Mouse (Mus musculus): ENCODE measurements around the gene Arhgef15. TPM values are rescaled to one million over a fixed set of nuclear protein-coding genes. Genes with fewer than 3 reads are reported as not detected.

Arhgef15 gene
- polyA plus RNA-seq, 1 experiment from 2014 or later, result 14.3 TPM

- no peak overlapping the region for H3K4me2 ChIP-seq
- peaks cover 11% of the 10 kb centered on the region for H3K36me3 ChIP-seq
- H3K27me3 ChIP-seq, result 0 out of 2 replicates have a peak, but pooled peaks cover 10% of the 10 kb centered on the region
- H3K9ac ChIP-seq, result no peak overlapping the region
- H3K27ac ChIP-seq, result no peak overlapping the region
- H3K4me1 ChIP-seq (replicated peaks), result peaks cover 16% of the 10 kb centered on the region
- 88% methylated on average over 6 of the region's 6 CpGs for WGBS
- H3K9me3 ChIP-seq, result no peaks in the 10 kb centered on the region
- H3K4me3 ChIP-seq, result no peak overlapping the region
- ATAC-seq (ENCODE audit: low FRiP score), result no peak
Observed at GRCm38 (mm10) chr11:68898790-68899189, 58.5 kb downstream of the Arhgef15 start.

GRCm38 (mm10) chr11:68897838-68898237 lies 59.4 kb downstream of the Arhgef15 start:
- Histone ChIP-seq H3K9ac (no peak overlapping the region), H3K4me2 (no peak overlapping the region), H3K4me1 (replicated peaks) (peaks cover 12% of the 10 kb centered on the region), H3K27me3 (0 out of 2 replicates have a peak, but pooled peaks cover 10% of the 10 kb centered on the region), H3K9me3 (no peaks in the 10 kb centered on the region), H3K27ac (no peak overlapping the region), H3K4me3 (no peak overlapping the region), H3K36me3 (peaks cover 1% of the 10 kb centered on the region; the same call in 1 of the 2 replicates)
- WGBS, result 82% methylated on average over 6 of the region's 6 CpGs
- ATAC-seq (ENCODE audit: low FRiP score), result no peak

- H3K27me3 ChIP-seq, result 0 out of 2 replicates have a peak, but pooled peaks cover 10% of the 10 kb centered on the region
- no peaks in the 10 kb centered on the region for H3K36me3 ChIP-seq
- ATAC-seq (ENCODE audit: low FRiP score), result no peak
- H3K4me2 ChIP-seq, result no peak overlapping the region
- WGBS, result 47% methylated on average over 4 of the region's 4 CpGs
- H3K27ac ChIP-seq, result no peak overlapping the region
- no peak overlapping the region for H3K4me3 ChIP-seq
- peaks cover 5% of the 10 kb centered on the region; the same call in 1 of the 2 replicates for H3K4me1 ChIP-seq (replicated peaks)
- no peak overlapping the region for H3K9ac ChIP-seq
- no peaks in the 10 kb centered on the region for H3K9me3 ChIP-seq
Observed at GRCm38 (mm10) chr11:68897120-68897519, 60.2 kb downstream of the Arhgef15 start.

- Histone ChIP-seq H3K4me3 (no peak overlapping the region), H3K27me3 (0 out of 2 replicates have a peak, but pooled peaks cover 10% of the 10 kb centered on the region), H3K4me1 (replicated peaks) (peaks cover 5% of the 10 kb centered on the region; the same call in 1 of the 2 replicates), H3K27ac (no peak overlapping the region), H3K9ac (no peak overlapping the region), H3K9me3 (no peaks in the 10 kb centered on the region), H3K36me3 (no peaks in the 10 kb centered on the region), H3K4me2 (no peak overlapping the region)
- 95% methylated on average over 5 of the region's 5 CpGs for WGBS
- no peak for ATAC-seq (ENCODE audit: low FRiP score)
Observed at GRCm38 (mm10) chr11:68896247-68896646, 61.0 kb downstream of the Arhgef15 start.

- Histone ChIP-seq H3K36me3 (no peaks in the 10 kb centered on the region), H3K4me2 (no peak overlapping the region), H3K27me3 (0 out of 2 replicates have a peak, but pooled peaks cover 1% of the 10 kb centered on the region), H3K4me1 (replicated peaks) (no peaks in the 10 kb centered on the region), H3K27ac (no peak overlapping the region), H3K4me3 (no peak overlapping the region), H3K9me3 (no peaks in the 10 kb centered on the region), H3K9ac (no peak overlapping the region; the same call in 1 of the 2 replicates)
- no peak for ATAC-seq (ENCODE audit: low FRiP score)
- 75% methylated on average over 12 of the region's 12 CpGs for WGBS
Observed at GRCm38 (mm10) chr11:68893911-68894464, 63.3 kb downstream of the Arhgef15 start.

Small RNA genes within 50 kb of the gene (microRNA-seq; reads per million reads assigned to microRNA genes)
- 9.8 reads per million, percentile 23 among the genes with 10 or more reads in this experiment for gene Mir3062

Other genes with a start within 250 kb of the Arhgef15 start
- gene Ndel1, start 85.6 kb downstream of the Arhgef15 start, polyA plus RNA-seq (2015; fragmentation: Nextera tagmentation; extraction: Ambion mirVana), result 90.8 and 92.6 TPM in 2 replicates
- 0.09 TPM in 1 of 2 replicates, not detected in the other for gene Rnf222, start 68.9 kb downstream of the Arhgef15 start, polyA plus RNA-seq (2015; fragmentation: Nextera tagmentation; extraction: Ambion mirVana)
- gene Rpl26, start 55.9 kb downstream of the Arhgef15 start, polyA plus RNA-seq (2015; fragmentation: Nextera tagmentation; extraction: Ambion mirVana), result 684 and 691 TPM in 2 replicates
- gene Odf4, start 30.4 kb downstream of the Arhgef15 start, polyA plus RNA-seq (2015; fragmentation: Nextera tagmentation; extraction: Ambion mirVana), result 0.60 and 0.84 TPM in 2 replicates
- gene Slc25a35, start 10.7 kb upstream of the Arhgef15 start, polyA plus RNA-seq (2015; fragmentation: Nextera tagmentation; extraction: Ambion mirVana), result 1.5 TPM in 2 replicates
- 24.7 and 26.7 TPM in 2 replicates for gene Rangrf, start 17.7 kb upstream of the Arhgef15 start, polyA plus RNA-seq (2015; fragmentation: Nextera tagmentation; extraction: Ambion mirVana)
- 19.1 and 20.4 TPM in 2 replicates for gene Pfas, start 51.0 kb upstream of the Arhgef15 start, polyA plus RNA-seq (2015; fragmentation: Nextera tagmentation; extraction: Ambion mirVana)
- gene Ctc1, start 58.4 kb upstream of the Arhgef15 start, polyA plus RNA-seq (2015; fragmentation: Nextera tagmentation; extraction: Ambion mirVana), result 49.4 and 49.9 TPM in 2 replicates
- 31.7 and 34.2 TPM in 2 replicates for gene Aurkb, start 88.2 kb upstream of the Arhgef15 start, polyA plus RNA-seq (2015; fragmentation: Nextera tagmentation; extraction: Ambion mirVana)
- gene Borcs6, start 102.2 kb upstream of the Arhgef15 start, polyA plus RNA-seq (2015; fragmentation: Nextera tagmentation; extraction: Ambion mirVana), result 13.4 and 15.2 TPM in 2 replicates
- gene Tmem107, start 113.3 kb upstream of the Arhgef15 start, polyA plus RNA-seq (2015; fragmentation: Nextera tagmentation; extraction: Ambion mirVana), result 28.7 and 41.0 TPM in 2 replicates
- 217 and 227 TPM in 2 replicates for gene Vamp2, start 131.0 kb upstream of the Arhgef15 start, polyA plus RNA-seq (2015; fragmentation: Nextera tagmentation; extraction: Ambion mirVana)
- gene Per1, start 137.7 kb upstream of the Arhgef15 start, polyA plus RNA-seq (2015; fragmentation: Nextera tagmentation; extraction: Ambion mirVana), result 7.4 and 9.4 TPM in 2 replicates
- gene Hes7, start 162.9 kb upstream of the Arhgef15 start, polyA plus RNA-seq (2015; fragmentation: Nextera tagmentation; extraction: Ambion mirVana), result 0.26 and 0.35 TPM in 2 replicates
- 0.13 and 0.25 TPM in 2 replicates for gene 9130213A22Rik, start 165.1 kb upstream of the Arhgef15 start, polyA plus RNA-seq (2015; fragmentation: Nextera tagmentation; extraction: Ambion mirVana)
- 0.71 and 1.3 TPM in 2 replicates for gene Aloxe3, start 168.4 kb upstream of the Arhgef15 start, polyA plus RNA-seq (2015; fragmentation: Nextera tagmentation; extraction: Ambion mirVana)
- gene Alox12b, start 199.5 kb upstream of the Arhgef15 start, polyA plus RNA-seq (2015; fragmentation: Nextera tagmentation; extraction: Ambion mirVana), result 0.29 and 0.31 TPM in 2 replicates
- gene Alox8, start 240.4 kb upstream of the Arhgef15 start, polyA plus RNA-seq (2015; fragmentation: Nextera tagmentation; extraction: Ambion mirVana), result 0.12 and 0.16 TPM in 2 replicates

Measured in hindbrain, embryonic 13.5 days (tissue).